Mouse (Mus musculus) layer of hippocampus, postnatal 36 days (tissue): Measurements from ENCODE around the gene Cpvl. TPM values are rescaled to one million over a fixed set of nuclear protein-coding genes. Genes with fewer than 3 reads are reported as not detected.

Experiments used
- DNase-seq, 2 experiments: peaks; one replicate each; pipeline ENCODE4 v3.0.0; 2022
- total RNA-seq, 2 experiments: library from RNA; stranded (reverse); gene quantifications; 2 replicates each; pipeline ENCODE4 v1.2.3; 2021

Cpvl gene
- total RNA-seq, 2 experiments from 2014 or later, result not detected

DNA sequence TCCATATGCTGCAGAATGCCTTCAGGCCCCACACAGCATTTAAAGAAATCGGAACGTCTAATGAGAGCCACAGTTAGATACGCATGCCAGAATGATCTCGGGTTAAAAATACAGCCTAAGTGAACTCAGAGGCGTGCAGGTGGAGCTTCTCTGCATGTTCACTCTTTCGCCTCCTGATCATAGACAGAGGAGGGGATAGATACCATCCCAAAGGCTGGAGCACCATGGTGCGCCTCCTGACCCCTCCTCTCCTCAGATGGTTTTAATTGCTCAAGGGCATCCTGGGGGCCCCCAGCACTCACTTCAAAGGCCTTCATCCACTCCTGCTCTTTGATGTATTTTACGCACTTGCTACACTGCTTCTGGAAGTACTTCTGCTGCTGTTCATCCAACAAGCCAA is 46.9 kb downstream of the Cpvl start:
- no peak for DNase-seq

DNA sequence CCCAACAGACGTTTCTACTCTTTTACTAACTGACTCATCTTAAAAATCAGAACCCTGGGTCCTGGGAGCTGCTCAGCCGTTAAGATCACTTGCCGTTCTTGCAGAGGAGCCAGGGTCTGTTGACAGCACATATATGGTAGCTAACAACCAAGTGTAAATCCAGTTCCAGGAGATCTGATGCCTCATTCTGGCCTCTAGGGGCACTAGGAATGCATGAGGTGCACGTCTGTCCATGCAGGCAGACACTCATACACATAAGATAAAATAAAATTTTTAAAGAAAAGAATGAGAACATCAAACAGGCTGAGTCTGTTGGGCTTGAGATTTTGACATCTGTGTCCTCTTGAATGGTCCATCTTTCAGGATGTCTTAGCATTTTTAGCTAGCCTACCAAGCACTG is 48.6 kb downstream of the Cpvl start:
- DNase-seq, result no peak

DNA sequence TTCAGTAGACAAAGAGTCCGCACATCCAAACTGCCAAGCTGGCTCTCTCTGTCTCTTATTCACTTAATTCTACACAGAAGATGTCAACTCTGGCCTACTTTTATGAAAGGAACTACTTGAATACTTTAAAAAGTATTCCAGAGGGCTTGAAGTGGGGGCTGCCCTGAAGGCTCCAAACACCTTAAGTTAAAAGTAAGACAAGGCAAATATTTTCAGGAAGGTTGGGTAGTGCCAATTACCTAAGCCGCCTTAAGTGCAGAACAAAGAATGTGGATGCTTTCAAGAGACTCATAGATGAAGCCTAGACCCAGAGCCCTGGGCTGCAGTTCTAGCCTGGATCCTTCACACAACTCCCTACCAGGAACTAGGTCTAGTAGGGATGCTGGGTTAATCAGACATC is 52.3 kb downstream of the Cpvl start:
- DNase-seq, result no peak

DNA sequence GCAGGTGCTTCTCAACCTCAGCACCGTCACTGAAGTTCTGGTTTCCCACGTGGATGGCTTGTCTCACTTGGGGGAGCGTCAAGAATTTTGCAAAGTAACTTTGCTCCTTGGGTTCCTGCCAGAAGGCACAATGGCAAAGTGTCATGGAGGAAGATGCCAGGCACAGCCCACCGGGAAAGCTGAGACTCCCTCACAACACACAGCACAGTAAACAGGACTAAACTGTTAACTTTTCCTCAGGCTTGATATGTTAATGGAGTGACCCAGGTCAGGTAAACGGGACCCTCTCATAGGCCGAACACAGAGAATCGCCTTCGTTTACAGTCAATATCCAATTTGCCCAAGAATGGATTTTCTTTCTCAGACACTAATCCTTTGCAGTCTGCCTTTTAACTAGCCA is 53.3 kb downstream of the Cpvl start:
- DNase-seq, result no peak

DNA sequence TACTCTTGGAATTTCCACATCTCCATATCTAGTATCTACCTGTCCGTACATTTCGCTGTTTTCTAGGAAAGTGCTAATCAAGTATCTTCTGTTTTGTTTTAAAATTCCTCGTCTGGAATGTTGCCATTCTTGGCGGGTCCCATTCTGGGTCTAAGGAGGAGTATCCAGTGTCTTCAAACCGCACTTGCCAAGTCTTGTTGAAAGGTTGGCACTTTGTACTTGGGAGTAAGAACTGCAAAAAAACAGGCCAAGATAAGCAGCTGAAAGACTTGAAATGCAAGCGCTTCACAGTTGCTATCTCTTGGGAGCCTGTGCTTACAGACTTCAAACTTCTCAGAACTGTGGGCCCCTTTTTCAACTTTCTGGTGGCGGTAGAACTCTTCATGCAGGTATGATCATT is 58.4 kb downstream of the Cpvl start:
- no peak for DNase-seq

DNA sequence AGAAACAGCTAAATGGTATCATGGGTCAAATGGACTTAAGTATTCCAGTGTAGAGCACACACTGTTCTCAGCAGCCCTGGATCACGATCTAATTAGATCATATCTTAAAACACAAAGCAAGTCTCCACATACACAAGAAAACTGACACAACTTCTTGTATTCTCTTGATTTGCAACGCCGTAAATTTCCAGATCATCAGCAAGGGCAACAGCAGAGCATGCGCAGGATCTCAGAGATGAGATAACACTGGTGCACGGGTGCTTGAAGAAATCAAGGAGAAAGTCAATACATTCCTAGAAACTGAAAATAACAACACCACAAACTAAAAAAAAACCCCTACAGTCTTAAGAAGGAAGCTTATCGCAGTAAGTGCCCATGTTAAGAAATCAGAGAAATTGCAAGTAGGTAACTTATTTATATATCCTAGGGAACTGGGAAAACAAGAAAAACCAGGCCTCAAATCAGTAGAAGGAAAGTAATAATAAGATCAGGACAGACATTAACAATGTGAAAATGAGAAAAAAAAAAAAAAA is 61.4 kb downstream of the Cpvl start:
- DNase-seq, result no peak

DNA sequence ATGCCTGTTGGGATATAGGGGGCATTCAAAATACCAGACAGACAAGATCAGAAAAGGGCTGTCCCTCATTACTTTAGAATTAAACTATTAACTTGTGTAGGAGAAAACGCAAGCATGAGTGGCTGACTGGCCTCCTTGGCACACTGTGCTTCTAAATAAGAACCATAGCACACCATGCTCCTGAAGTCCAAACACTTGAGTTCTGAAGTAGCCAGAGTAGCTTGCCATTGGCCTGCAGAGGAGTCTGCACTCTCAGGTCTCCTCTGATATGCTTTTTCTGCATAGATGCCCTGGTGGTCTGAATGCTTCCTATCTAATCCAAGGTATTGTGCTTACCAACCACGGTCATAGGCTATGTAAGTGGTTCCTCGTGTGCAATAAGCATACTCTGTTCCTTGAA is 63.1 kb downstream of the Cpvl start:
- DNase-seq, result no peak

DNA sequence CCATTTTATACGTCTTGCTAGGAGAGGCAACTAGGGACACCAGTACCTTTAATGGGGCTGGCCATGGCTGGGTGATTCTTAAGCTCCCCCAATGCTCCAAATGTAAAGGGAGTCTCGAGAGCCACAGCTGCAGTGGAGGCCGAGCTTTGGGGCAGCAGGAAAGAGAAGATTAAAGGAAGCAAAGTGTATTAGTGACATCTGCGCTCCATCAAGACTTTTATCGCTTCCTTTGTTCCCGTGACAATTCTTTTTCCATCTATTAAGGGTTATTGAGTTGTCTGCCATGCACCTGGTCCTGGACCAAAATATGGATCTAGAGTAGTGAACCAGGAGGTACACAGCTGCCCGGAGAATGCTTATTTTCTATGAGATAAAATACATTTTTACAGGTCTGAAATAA is 65.3 kb downstream of the Cpvl start:
- no peak for DNase-seq

DNA sequence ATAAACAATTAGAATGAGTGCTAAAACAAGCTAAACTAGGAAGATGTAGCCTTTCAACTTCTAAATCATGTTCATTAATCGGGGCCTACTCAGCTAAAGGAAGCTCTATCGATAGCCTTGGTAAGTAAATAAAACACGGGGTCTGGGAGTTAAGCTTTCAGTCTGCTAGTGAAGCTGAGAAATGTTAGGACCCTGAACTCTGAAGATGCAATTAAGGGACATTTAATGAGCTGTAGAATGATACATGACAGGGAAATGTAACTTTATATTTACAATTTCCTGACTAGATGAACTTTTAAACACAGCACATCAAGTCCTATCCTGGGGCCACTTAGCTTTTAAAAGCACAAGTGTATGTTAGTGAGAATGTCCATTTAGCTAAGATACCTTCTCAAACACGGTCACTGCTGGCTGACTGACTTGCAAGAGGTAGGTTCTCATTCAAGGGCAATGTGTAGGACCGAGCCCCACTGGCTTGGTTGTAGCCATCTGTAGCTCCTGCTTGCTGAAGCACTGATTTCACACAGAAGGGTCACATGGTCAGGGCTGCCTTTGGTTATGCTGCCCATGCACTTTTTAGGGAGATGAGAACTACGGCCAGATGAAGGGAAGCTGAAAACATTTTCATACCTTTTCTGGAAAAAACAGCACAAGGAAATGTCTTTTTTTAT is 66.2 kb downstream of the Cpvl start:
- no peak for DNase-seq

DNA sequence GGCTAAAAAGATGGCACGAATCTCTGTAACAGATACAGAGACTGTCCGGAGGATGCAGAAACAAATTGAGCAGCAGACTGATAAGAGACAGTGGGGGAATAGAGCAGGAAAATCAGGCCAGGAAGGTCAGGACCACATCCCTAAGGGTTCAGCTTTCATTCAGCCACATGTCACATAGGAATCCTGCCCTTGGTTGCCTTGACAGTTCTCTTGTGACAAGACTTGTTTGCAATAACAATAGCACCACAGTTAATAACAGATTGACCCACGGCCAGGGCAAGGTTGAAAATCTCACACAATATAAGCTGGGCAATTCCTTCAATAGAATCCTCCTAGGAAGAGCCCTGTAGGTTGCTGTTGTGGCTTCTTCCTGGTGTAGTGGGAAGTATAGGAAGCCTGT is 68.5 kb downstream of the Cpvl start:
- DNase-seq, result no peak

DNA sequence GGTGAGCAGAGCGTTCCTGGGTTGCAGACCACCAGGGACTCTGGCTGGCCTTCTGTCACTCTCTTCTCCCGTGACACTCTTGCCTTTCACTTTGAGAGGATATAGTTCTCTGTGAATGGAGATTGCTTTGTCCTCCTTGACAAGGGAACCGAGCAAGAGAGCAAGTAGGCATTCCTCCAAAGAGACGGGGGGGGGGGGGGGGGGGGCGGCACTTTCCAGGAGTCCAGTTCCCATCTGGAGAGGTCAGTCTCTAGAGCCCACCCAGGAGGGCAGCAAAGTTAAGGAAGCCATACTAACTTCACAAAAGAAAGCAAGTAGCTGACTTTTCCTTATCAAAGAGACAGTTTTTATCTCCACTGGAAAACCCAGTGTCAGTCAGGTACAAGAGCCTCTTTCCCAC is 69.0 kb downstream of the Cpvl start:
- DNase-seq, result no peak

DNA sequence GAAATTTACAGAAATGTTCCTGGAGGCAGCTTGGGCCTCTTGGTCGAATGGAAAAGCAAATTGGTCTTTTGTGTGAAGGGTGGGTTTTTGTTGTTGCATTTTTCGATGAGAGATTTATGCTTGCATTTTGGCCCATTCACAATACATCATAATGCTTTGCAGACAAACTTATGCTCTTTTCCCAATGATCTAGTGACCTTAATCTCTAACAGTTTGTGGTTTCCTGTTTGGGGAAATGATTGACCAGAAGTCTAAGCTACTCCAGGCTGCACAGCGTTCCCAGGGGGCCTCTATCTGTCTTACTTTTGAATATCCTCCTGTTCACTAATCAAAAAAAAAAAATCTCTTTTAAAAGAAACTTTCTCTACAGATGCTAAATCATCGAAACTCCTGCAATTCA is 71.6 kb downstream of the Cpvl start:
- DNase-seq, result no peak

DNA sequence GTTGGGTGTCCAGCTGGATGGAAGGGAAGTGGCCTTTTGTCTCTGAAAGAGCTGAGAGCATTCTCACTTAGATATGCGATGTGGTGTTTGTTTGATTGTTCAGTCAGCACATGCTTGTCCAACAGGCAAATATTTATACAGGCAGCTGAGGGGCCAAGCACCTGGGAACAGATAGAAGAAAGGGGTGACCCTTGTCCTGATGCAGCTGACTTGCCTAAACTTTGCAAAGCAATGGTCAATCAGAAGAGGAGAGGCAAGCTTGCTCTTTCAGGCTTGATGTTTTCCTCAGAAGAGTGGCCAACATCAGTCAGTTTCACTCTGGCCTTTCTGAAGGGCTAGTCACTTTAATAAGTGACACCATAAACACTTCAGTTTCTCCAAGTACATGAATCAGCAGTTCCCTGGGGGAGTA is 72.4 kb downstream of the Cpvl start:
- DNase-seq, result no peak

DNA sequence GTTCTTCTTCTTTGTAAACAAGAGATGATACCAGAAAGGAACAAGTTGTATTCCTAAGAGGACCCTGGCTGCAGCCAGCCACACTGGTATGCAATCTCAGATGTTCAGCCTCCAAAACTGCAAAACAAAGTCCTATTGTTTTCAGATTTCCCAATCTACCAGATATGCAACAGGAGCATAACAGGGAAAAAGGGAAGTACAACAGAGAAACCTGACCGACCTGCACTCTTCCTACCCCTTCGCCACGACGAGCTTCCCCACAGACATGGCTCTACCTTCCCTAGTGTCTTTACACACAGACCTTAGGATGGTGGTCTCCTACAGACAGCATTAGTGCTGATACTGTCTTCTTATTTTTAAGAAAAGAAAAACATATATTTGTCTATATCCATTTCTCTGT is 72.9 kb downstream of the Cpvl start:
- DNase-seq, result no peak

DNA sequence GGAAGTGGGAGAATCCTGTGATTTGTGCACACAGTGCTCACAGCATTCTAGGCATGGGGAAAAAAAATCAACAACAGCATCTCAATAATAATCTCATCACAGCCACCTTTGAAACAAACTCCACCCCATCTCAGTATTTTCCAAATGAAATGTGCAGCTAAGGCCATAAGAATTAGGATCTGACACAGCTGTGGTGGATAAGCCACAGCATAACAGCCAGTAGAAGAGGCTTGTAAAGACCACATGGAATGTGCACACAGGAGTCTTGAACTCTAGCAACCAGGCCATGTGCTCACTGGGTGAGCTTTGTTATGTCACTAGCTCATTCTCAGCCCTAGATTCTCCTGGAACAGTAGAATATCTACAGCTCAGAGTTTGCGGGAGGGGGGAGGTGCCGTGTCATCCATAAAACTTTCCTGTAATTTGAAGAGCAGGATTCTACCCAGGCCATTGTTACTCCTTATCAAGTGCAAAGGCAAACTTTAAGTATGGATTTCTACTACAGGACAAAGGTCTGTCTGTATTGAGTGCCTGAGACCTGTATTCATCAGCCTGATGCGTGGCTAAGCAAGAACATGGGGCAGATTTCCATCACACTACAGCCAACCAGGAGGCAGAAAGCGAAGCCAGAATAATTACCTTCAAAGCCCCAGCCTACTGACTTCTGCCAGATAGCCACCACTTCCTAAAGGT is 73.6 kb downstream of the Cpvl start:
- no peak for DNase-seq

DNA sequence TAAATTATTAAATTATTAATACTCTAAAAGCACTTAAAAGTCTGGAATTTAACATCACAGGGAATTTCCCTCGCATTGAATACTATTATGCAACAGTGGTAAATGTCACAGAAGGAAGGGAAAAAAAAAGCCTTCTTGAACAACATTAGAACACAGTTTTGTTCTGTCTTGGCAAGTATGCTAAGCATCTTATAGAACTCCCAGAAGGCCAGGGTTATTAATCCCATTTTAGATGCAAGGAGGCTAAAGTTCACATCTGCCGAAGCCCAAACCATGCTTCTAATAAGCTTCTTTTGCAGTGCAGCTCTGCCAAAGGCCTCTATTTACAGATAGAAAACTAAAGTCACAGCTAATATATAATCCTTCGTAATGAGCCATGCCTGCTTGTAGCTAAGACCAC is 74.3 kb downstream of the Cpvl start:
- DNase-seq, result no peak

DNA sequence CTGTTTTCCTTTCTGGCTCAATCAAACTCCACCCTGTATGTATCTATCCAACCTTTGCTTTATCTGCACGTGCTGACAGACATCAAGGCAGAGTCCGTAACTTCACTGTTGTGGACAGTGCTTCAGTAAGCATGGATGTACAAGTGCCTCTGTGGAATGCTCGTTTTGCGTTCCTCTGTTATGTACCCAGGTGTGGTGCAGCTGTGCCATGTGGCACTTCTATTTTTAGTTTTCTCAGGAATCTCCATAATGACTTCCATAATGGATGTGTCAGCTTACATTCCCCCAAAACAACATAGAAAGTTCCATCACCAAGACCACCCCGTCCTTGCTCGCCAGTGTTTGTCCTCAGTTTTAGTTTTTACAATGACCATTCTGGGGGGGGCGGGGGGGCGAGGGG is 76.7 kb downstream of the Cpvl start:
- no peak for DNase-seq

DNA sequence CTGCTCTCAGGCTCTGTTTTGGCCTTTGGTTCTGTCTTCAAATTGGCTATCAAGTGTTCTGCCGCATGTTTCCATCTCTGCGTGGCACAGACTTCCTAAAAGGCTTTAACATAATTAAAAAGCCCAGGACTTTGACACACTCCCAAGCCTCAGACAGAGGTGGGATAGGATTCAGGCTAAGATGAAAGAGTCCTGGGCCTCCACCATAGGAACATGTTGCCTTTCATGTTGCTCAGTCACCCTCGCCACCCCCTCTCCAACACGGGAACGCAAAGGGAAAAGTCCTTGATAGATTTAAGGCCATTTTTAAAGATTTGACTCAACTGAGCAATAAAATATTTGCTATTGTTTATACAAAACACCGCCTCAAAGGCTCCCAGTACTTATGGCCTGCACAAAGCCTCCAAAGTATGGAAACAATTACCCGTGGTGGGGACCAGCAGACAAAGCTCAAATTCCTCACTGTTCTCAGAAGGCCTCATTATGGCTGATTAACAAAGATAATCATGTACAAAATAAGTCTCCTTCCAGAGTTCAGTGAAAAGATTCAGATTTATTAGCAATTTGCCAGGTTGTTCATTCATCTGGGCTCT is 80.5 kb downstream of the Cpvl start:
- no peak for DNase-seq

DNA sequence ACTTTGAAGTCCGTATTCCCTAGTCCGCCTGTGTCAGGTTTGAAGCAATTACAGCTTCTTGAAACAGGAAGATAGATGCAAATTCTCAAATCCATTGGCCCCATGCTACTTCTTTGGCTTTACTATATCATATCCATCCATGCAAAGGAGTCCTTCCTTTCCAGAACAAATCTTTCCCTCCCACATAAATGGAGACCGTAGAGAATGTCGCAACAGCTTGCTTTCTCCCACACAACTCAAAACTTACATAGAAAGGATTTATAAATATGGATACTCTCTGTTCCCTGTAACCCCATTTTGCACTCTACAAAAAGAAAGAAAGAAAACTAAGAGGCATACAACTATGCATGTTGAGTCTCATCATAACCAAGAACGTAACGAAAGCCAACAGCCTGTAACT is 81.3 kb downstream of the Cpvl start:
- DNase-seq, result no peak

DNA sequence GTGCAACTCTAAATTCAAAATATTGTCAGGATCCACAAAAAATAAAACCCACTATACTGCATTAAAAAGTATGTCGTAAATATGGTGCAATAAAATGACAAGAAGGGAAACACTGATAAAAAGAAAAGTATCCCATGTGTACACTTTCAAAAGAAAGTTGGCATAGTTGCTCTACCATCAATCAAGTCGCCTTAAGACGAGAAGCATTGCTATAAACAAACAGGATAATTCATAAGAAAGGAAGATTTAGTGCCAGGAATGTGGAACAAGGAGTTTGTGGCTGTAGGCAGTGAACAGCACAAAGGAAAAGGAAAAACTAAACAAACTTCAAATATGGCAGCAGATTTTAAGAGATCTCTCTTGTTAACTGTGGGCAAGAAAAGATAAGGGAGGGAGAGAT is 84.7 kb downstream of the Cpvl start:
- DNase-seq, result no peak

DNA sequence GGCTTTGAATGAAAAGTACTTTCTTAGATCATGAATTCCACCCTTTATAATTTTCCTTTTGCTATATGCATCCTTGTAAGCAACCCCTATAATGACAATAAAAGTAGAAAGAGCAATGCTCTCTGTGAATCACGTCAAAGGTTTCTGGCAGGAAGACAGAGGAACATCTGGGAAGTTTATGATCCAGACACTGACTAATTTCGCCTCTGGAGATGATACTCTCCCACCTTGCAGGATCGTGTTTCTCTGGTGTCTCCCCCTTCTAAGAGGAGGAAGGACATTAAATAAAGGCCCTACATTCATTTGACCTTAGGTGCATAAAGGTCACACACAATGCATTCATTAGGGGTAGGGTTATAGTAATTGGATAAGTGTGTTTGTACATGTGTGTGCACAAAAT is 87.4 kb downstream of the Cpvl start:
- DNase-seq, result no peak

DNA sequence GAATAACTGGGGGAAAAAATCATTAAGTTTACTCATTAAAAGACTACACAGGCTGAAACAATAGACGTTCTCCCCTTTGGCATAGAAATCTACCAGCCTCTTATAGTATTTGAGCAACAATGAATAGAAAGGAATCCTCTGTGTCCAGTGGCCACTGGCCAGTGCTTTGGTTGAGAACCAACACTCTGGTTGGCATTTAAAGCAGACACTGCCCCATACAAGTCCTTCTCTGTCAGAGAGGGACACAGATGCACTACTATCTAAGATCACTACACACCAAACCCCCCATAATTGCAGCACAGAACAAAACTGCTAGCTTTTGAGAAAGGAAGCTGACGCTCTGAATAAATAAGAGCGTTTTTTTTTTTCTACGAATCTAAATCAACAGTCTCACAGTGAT is 93.5 kb downstream of the Cpvl start:
- peak; percentile 27 to 31 for DNase-seq

DNA sequence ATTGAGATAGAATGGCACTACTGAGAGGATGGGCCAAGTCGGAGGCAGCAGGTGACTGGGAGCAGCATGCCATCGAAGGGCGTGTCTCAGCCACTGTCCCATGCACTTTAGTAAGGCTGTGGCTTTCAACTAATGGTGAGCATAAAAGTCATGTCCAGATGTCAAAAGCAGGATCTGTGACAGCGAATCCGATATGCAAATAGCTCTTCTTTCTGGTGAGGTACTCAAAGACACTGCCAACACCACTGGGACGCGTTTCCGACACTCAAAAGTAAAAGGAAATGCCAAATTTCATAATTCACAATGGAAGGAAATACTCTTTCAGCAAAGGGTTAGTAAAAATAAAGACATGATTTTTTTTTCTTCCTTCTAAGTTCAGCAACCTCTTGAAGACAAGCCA is 94.0 kb downstream of the Cpvl start:
- no peak for DNase-seq

DNA sequence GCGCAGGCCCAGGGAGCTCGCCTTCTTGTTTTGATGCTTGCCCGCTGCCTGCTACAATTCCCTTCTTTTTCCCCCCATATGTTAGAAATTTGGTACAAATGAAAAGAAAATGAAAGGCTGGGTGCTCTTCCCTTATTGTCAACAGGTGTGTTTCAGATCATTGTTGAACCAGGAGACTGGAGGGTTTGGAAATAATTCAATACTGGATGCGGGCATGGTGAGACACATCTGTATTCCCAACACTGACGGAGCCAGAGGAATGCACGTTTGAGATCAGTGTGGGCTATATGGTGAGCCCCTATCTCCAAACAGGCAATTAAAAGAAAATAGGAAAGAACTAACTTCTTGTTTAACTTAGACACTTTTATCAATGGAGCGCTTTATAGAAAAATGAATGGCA is 95.1 kb downstream of the Cpvl start:
- no peak for DNase-seq
